Mouse (Mus musculus) spleen, postnatal 36 days (tissue): ENCODE data around the gene Ang4.
"Not testable (repeated sequence)": the region's sequence is repeated elsewhere in the genome, so short reads cannot be mapped to it uniquely, and the experiment has no call there.

Experiments
- DNase-seq, 2 experiments: peaks; one replicate each; pipeline ENCODE4 v3.0.0; 2022; ENCODE audit warnings: low spot score in 2 of 2, mixed read lengths in 1 of 2

Ang4 gene

GRCm38 (mm10) chr14:51773490-51773889 lies at the start of gene Ang4:
Ang4 (minus strand) TSS chr14:51773590.
- no peak for DNase-seq

GRCm38 (mm10) chr14:51799746-51800145 lies 26.4 kb upstream of the Ang4 start, which contains the start of gene AY358078:
AY358078 (plus strand) TSS chr14:51800046.
- DNase-seq = no peak

GRCm38 (mm10) chr14:51794106-51794505 lies 20.7 kb upstream of the Ang4 start:
- DNase-seq = no peak

- no peak for DNase-seq
Observed at GRCm38 (mm10) chr14:51789196-51789595, 15.8 kb upstream of the Ang4 start.

- DNase-seq = no peak
Observed at GRCm38 (mm10) chr14:51787061-51787460, 13.7 kb upstream of the Ang4 start.

GRCm38 (mm10) chr14:51786335-51786734 lies 12.9 kb upstream of the Ang4 start:
- DNase-seq = no peak

GRCm38 (mm10) chr14:51778865-51779481 lies 5.6 kb upstream of the Ang4 start:
- DNase-seq = no peak

- DNase-seq = no peak
Observed at GRCm38 (mm10) chr14:51777791-51778190, 4.4 kb upstream of the Ang4 start.

- DNase-seq = not testable (repeated sequence)
Observed at GRCm38 (mm10) chr14:51771378-51771777, 2.0 kb downstream of the Ang4 start.

- DNase-seq = no peak
Observed at GRCm38 (mm10) chr14:51755944-51756343, 17.4 kb downstream of the Ang4 start.

- no peak for DNase-seq
Observed at GRCm38 (mm10) chr14:51740347-51741170, 32.8 kb downstream of the Ang4 start.

- DNase-seq = no peak
Observed at GRCm38 (mm10) chr14:51739150-51739993, 34.0 kb downstream of the Ang4 start.

GRCm38 (mm10) chr14:51738411-51739149 lies 34.8 kb downstream of the Ang4 start:
- DNase-seq = no peak

GRCm38 (mm10) chr14:51737967-51738366 lies 35.4 kb downstream of the Ang4 start:
- DNase-seq = no peak

GRCm38 (mm10) chr14:51717083-51717482 lies 56.3 kb downstream of the Ang4 start, which contains the start of gene Gm5800:
Gm5800 (minus strand) TSS chr14:51717183.
- no peak for DNase-seq
